Mouse (Mus musculus): ENCODE results near the gene Fam114a1. TPM values are rescaled to one million over a fixed set of nuclear protein-coding genes. Genes with fewer than 3 reads are reported as not detected.

The Fam114a1 gene
- polyA plus RNA-seq, 1 experiment from 2014 or later, result 6.5 TPM

MicroRNAs encoded within 50 kb of the gene (microRNA counts, 519-probe panel; counts per million panel counts)
- microRNA mmu-miR-574-3p (2,007 counts per million, percentile 58 among the panel's probes with 10 or more counts), microRNA mmu-miR-574-5p (177 counts per million, percentile 53 among the panel's probes with 10 or more counts)

Small RNAs within 50 kb of the gene (microRNA-seq; reads per million reads assigned to microRNA genes)
- gene Mir574, result 21.7 reads per million, percentile 31 among the genes with 10 or more reads in this experiment

Other genes with a start within 250 kb of the Fam114a1 start
- 24.0 and 25.1 TPM in 2 replicates for gene Klf3, start 166.7 kb upstream of the Fam114a1 start, polyA plus RNA-seq (2015; fragmentation: Nextera tagmentation; extraction: Ambion mirVana)
- gene Tlr1, start 36.5 kb upstream of the Fam114a1 start, polyA plus RNA-seq (2015; fragmentation: Nextera tagmentation; extraction: Ambion mirVana), result 0.14 and 0.39 TPM in 2 replicates
- gene Tlr6, start 10.0 kb upstream of the Fam114a1 start, polyA plus RNA-seq (2015; fragmentation: Nextera tagmentation; extraction: Ambion mirVana), result 0.14 and 0.28 TPM in 2 replicates
- gene Tmem156, start 122.1 kb downstream of the Fam114a1 start, polyA plus RNA-seq (2015; fragmentation: Nextera tagmentation; extraction: Ambion mirVana), result not detected in 2 replicates
- 51.7 and 53.4 TPM in 2 replicates for gene Klhl5, start 137.5 kb downstream of the Fam114a1 start, polyA plus RNA-seq (2015; fragmentation: Nextera tagmentation; extraction: Ambion mirVana)
- 10.4 and 12.6 TPM in 2 replicates for gene Wdr19, start 229.6 kb downstream of the Fam114a1 start, polyA plus RNA-seq (2015; fragmentation: Nextera tagmentation; extraction: Ambion mirVana)

Data from forebrain, embryonic 13.5 days (tissue).